ENCODE assay signal across 27 mouse cellular contexts in genomic region chr14:41069108-41069507, GRCm38 (mm10). TPM values are rescaled to one million over a fixed set of nuclear protein-coding genes. Genes with fewer than 3 reads are reported as not detected.
"Had no signal": no experiment of that assay in that cellular context is flagged by ENCODE, and none has a peak within 500 bp of the region (broad histone marks: within the 10 kb centered on the region; RNA-seq: fewer than 3 reads in every experiment).

Gene Dydc2 (minus strand): TSS chr14:41069208.

- H3K36me3 ChIP-seq: embryonic facial prominence, embryonic 10.5 days; embryonic facial prominence, embryonic 12.5 days; embryonic facial prominence, embryonic 13.5 days; embryonic facial prominence, embryonic 15.5 days; forebrain, embryonic 10.5 days; forebrain, embryonic 12.5 days; forebrain, embryonic 15.5 days had no signal

- H3K27ac ChIP-seq: embryonic facial prominence, embryonic 10.5 days; embryonic facial prominence, embryonic 12.5 days; embryonic facial prominence, embryonic 13.5 days; embryonic facial prominence, embryonic 15.5 days; forebrain, embryonic 10.5 days; forebrain, embryonic 12.5 days; forebrain, embryonic 13.5 days; forebrain, embryonic 15.5 days; gastrocnemius, adult 2 months; heart, adult 2 months had no signal

- H3K4me3 ChIP-seq: embryonic facial prominence, embryonic 10.5 days; embryonic facial prominence, embryonic 12.5 days; embryonic facial prominence, embryonic 13.5 days; embryonic facial prominence, embryonic 15.5 days; erythroblast, embryonic 14.5 days; forebrain, embryonic 10.5 days; forebrain, embryonic 12.5 days; forebrain, embryonic 13.5 days; forebrain, embryonic 15.5 days; gastrocnemius, adult 2 months; heart, adult 2 months had no signal

- H3K27me3 ChIP-seq: embryonic facial prominence, embryonic 12.5 days; embryonic facial prominence, embryonic 13.5 days; embryonic facial prominence, embryonic 15.5 days; forebrain, embryonic 12.5 days; forebrain, embryonic 13.5 days; forebrain, embryonic 15.5 days had no signal

- DNase-seq: cerebellum, adult 8-10 months; cerebellum, adult 9-10 months; cerebellum, adult 9-11 months; cerebellum, postnatal 10 days; cerebellum, postnatal 14 days; cerebellum, postnatal 25 days; cerebellum, postnatal 36 days; embryo, embryonic 11 days; forebrain, postnatal 0 days; gastrocnemius, adult 2 months; gastrocnemius, postnatal 10 days; gastrocnemius, postnatal 14 days; gastrocnemius, postnatal 25 days; gastrocnemius, postnatal 36 days; heart, adult 11 months; heart, adult 18-20 months; heart, adult 2 months had no signal

RNA-seq across cellular contexts. Expression of gene Dydc2, which starts in this region (rescaled TPM):
- polyA plus RNA-seq: embryonic facial prominence, embryonic 10.5 days; embryonic facial prominence, embryonic 11.5 days; embryonic facial prominence, embryonic 13.5 days; erythroblast, embryonic 14.5 days; forebrain, embryonic 12.5 days; heart, adult 2 months had no signal
